Mouse (Mus musculus): ENCODE measurements around the gene Igfbp7. TPM values are rescaled to one million over a fixed set of nuclear protein-coding genes. Genes with fewer than 3 reads are reported as not detected.
A peak's percentile ranks its signal among the peaks of the same experiment; 100 is the strongest.

Igfbp7 gene
- polyA plus RNA-seq (2014; fragmentation: Nextera tagmentation; extraction: Ambion mirVana): 250 and 252 TPM in 2 replicates

- peaks cover 8% of the 10 kb centered on the region; the same call in 1 of the 2 replicates for H3K4me1 ChIP-seq (ENCODE audit: control insufficient read depth, insufficient read depth, low read length)
- peak within 1 kb of the TSS; percentile 55 for H3K9ac ChIP-seq (ENCODE audit: low read depth, low read length)
- peak within 1 kb of the TSS; percentile 73 for H3K4me2 ChIP-seq (replicated peaks; ENCODE audit: low read depth, low read length)
- H3K4me3 ChIP-seq (ENCODE audit: low read length): peak within 1 kb of the TSS; percentile 55
- peak; percentile 94 for ATAC-seq (ENCODE audit: low FRiP score, low TSS enrichment)
- H3K27ac ChIP-seq (ENCODE audit: low read depth, low read length): peak within 1 kb of the TSS; percentile 57; the same call in 1 of the 2 replicates
- H3K36me3 ChIP-seq (ENCODE audit: control insufficient read depth, insufficient read depth, low read length): no peaks in the 10 kb centered on the region
- WGBS: 5% methylated on average over 86 of the region's 101 CpGs
- no peaks in the 10 kb centered on the region for H3K27me3 ChIP-seq (ENCODE audit: control insufficient read depth, insufficient read depth, low read length)
- no peaks in the 10 kb centered on the region for H3K9me3 ChIP-seq (ENCODE audit: control insufficient read depth, low read length)
Measured at GRCm38 (mm10) chr5:77407341-77408298, at the start of gene Igfbp7. Gene Igfbp7, minus strand, starts transcription at chr5:77408041.

GRCm38 (mm10) chr5:77452103-77452502 lies 44.3 kb upstream of the Igfbp7 start:
- Histone ChIP-seq H3K4me3 (ENCODE audit: low read length) (no peak overlapping the region), H3K4me1 (ENCODE audit: control insufficient read depth, insufficient read depth, low read length) (no peaks in the 10 kb centered on the region), H3K27ac (ENCODE audit: low read depth, low read length) (no peak overlapping the region), H3K27me3 (ENCODE audit: control insufficient read depth, insufficient read depth, low read length) (no peaks in the 10 kb centered on the region), H3K36me3 (ENCODE audit: control insufficient read depth, insufficient read depth, low read length) (no peaks in the 10 kb centered on the region), H3K9ac (ENCODE audit: low read depth, low read length) (no peak overlapping the region), H3K9me3 (ENCODE audit: control insufficient read depth, low read length) (no peaks in the 10 kb centered on the region), H3K4me2 (replicated peaks; ENCODE audit: low read depth, low read length) (no peak overlapping the region)
- 78% methylated on average over 6 of the region's 6 CpGs for WGBS
- ATAC-seq (ENCODE audit: low FRiP score, low TSS enrichment): no peak

- H3K4me2 ChIP-seq (replicated peaks; ENCODE audit: low read depth, low read length): no peak overlapping the region
- H3K36me3 ChIP-seq (ENCODE audit: control insufficient read depth, insufficient read depth, low read length): no peaks in the 10 kb centered on the region
- no peaks in the 10 kb centered on the region for H3K4me1 ChIP-seq (ENCODE audit: control insufficient read depth, insufficient read depth, low read length)
- no peaks in the 10 kb centered on the region for H3K27me3 ChIP-seq (ENCODE audit: control insufficient read depth, insufficient read depth, low read length)
- H3K27ac ChIP-seq (ENCODE audit: low read depth, low read length): no peak overlapping the region
- no peak overlapping the region for H3K4me3 ChIP-seq (ENCODE audit: low read length)
- H3K9ac ChIP-seq (ENCODE audit: low read depth, low read length): no peak overlapping the region
- WGBS: 91% methylated on average over 7 of the region's 7 CpGs
- no peak for ATAC-seq (ENCODE audit: low FRiP score, low TSS enrichment)
- H3K9me3 ChIP-seq (ENCODE audit: control insufficient read depth, low read length): no peaks in the 10 kb centered on the region
Measured at GRCm38 (mm10) chr5:77449531-77449930, 41.7 kb upstream of the Igfbp7 start.

GRCm38 (mm10) chr5:77445431-77445830 lies 37.6 kb upstream of the Igfbp7 start:
- no peak for ATAC-seq (ENCODE audit: low FRiP score, low TSS enrichment)
- WGBS: 76% methylated on average over 4 of the region's 4 CpGs
- Histone ChIP-seq H3K4me2 (replicated peaks; ENCODE audit: low read depth, low read length) (no peak overlapping the region), H3K27ac (ENCODE audit: low read depth, low read length) (no peak overlapping the region), H3K4me1 (ENCODE audit: control insufficient read depth, insufficient read depth, low read length) (no peaks in the 10 kb centered on the region), H3K27me3 (ENCODE audit: control insufficient read depth, insufficient read depth, low read length) (no peaks in the 10 kb centered on the region), H3K9ac (ENCODE audit: low read depth, low read length) (no peak overlapping the region), H3K4me3 (ENCODE audit: low read length) (no peak overlapping the region), H3K9me3 (ENCODE audit: control insufficient read depth, low read length) (no peaks in the 10 kb centered on the region), H3K36me3 (ENCODE audit: control insufficient read depth, insufficient read depth, low read length) (no peaks in the 10 kb centered on the region)

- no peak overlapping the region for H3K4me3 ChIP-seq (ENCODE audit: low read length)
- H3K9me3 ChIP-seq (ENCODE audit: control insufficient read depth, low read length): no peaks in the 10 kb centered on the region
- no peaks in the 10 kb centered on the region for H3K36me3 ChIP-seq (ENCODE audit: control insufficient read depth, insufficient read depth, low read length)
- WGBS: 85% methylated on average over 8 of the region's 8 CpGs
- no peak for ATAC-seq (ENCODE audit: low FRiP score, low TSS enrichment)
- no peaks in the 10 kb centered on the region for H3K4me1 ChIP-seq (ENCODE audit: control insufficient read depth, insufficient read depth, low read length)
- H3K9ac ChIP-seq (ENCODE audit: low read depth, low read length): no peak overlapping the region
- H3K4me2 ChIP-seq (replicated peaks; ENCODE audit: low read depth, low read length): no peak overlapping the region
- H3K27ac ChIP-seq (ENCODE audit: low read depth, low read length): no peak overlapping the region
- no peaks in the 10 kb centered on the region for H3K27me3 ChIP-seq (ENCODE audit: control insufficient read depth, insufficient read depth, low read length)
Measured at GRCm38 (mm10) chr5:77443889-77444573, 36.2 kb upstream of the Igfbp7 start.

- Histone ChIP-seq H3K27me3 (ENCODE audit: control insufficient read depth, insufficient read depth, low read length) (no peaks in the 10 kb centered on the region), H3K4me1 (ENCODE audit: control insufficient read depth, insufficient read depth, low read length) (no peaks in the 10 kb centered on the region), H3K4me3 (ENCODE audit: low read length) (no peak overlapping the region), H3K9ac (ENCODE audit: low read depth, low read length) (no peak overlapping the region), H3K36me3 (ENCODE audit: control insufficient read depth, insufficient read depth, low read length) (no peaks in the 10 kb centered on the region), H3K27ac (ENCODE audit: low read depth, low read length) (no peak overlapping the region), H3K4me2 (replicated peaks; ENCODE audit: low read depth, low read length) (no peak overlapping the region), H3K9me3 (ENCODE audit: control insufficient read depth, low read length) (no peaks in the 10 kb centered on the region)
- no peak for ATAC-seq (ENCODE audit: low FRiP score, low TSS enrichment)
- WGBS: 84% methylated on average over 15 of the region's 15 CpGs
Measured at GRCm38 (mm10) chr5:77442856-77443623, 35.2 kb upstream of the Igfbp7 start.

GRCm38 (mm10) chr5:77436308-77436707 lies 28.5 kb upstream of the Igfbp7 start:
- no peaks in the 10 kb centered on the region for H3K27me3 ChIP-seq (ENCODE audit: control insufficient read depth, insufficient read depth, low read length)
- H3K4me3 ChIP-seq (ENCODE audit: low read length): no peak overlapping the region
- ATAC-seq (ENCODE audit: low FRiP score, low TSS enrichment): peak; percentile 88
- H3K36me3 ChIP-seq (ENCODE audit: control insufficient read depth, insufficient read depth, low read length): no peaks in the 10 kb centered on the region
- no peak overlapping the region for H3K27ac ChIP-seq (ENCODE audit: low read depth, low read length)
- H3K9ac ChIP-seq (ENCODE audit: low read depth, low read length): no peak overlapping the region
- no peak overlapping the region for H3K4me2 ChIP-seq (replicated peaks; ENCODE audit: low read depth, low read length)
- H3K9me3 ChIP-seq (ENCODE audit: control insufficient read depth, low read length): no peaks in the 10 kb centered on the region
- 68% methylated on average over 4 of the region's 4 CpGs for WGBS
- H3K4me1 ChIP-seq (ENCODE audit: control insufficient read depth, insufficient read depth, low read length): no peaks in the 10 kb centered on the region; the same call in 1 of the 2 replicates

GRCm38 (mm10) chr5:77434060-77434459 lies 26.2 kb upstream of the Igfbp7 start:
- H3K27me3 ChIP-seq (ENCODE audit: control insufficient read depth, insufficient read depth, low read length): no peaks in the 10 kb centered on the region
- peak; percentile 32; the same call in 1 of the 2 replicates for ATAC-seq (ENCODE audit: low FRiP score, low TSS enrichment)
- H3K36me3 ChIP-seq (ENCODE audit: control insufficient read depth, insufficient read depth, low read length): no peaks in the 10 kb centered on the region

More at GRCm38 (mm10) chr5:77434060-77434459, 26.2 kb upstream of the Igfbp7 start:
- H3K4me1 ChIP-seq (ENCODE audit: control insufficient read depth, insufficient read depth, low read length): no peaks in the 10 kb centered on the region; the same call in 1 of the 2 replicates
- H3K9me3 ChIP-seq (ENCODE audit: control insufficient read depth, low read length): no peaks in the 10 kb centered on the region
- no peak overlapping the region for H3K27ac ChIP-seq (ENCODE audit: low read depth, low read length)
- H3K9ac ChIP-seq (ENCODE audit: low read depth, low read length): no peak overlapping the region
- H3K4me2 ChIP-seq (replicated peaks; ENCODE audit: low read depth, low read length): 0 out of 2 replicates have a peak overlapping the region, but pooled peaks have one; percentile 5
- WGBS: 46% methylated on average over 11 of the region's 11 CpGs
- no peak overlapping the region for H3K4me3 ChIP-seq (ENCODE audit: low read length)
